Mouse (Mus musculus) cortical plate, adult 2 months (tissue): ENCODE results near the gene Bin2. TPM values are rescaled to one million over a fixed set of nuclear protein-coding genes. Genes with fewer than 3 reads are reported as not detected.
A peak's percentile ranks its signal among the peaks of the same experiment; 100 is the strongest.

Experiments
- H3K27ac ChIP-seq: fragments of 200-500 bp; 2 replicates; pipeline ENCODE4 v1.5.1; 2012; ENCODE audit warnings: low read length, control low read depth, inconsistent platforms; ENCODE audit not compliant: insufficient read depth
- H3K4me1 ChIP-seq: fragments of 200-500 bp; 2 replicates; pipeline ENCODE4 v1.6.1; 2011; ENCODE audit warnings: low read length; ENCODE audit not compliant: control insufficient read depth, insufficient read depth
- H3K4me3 ChIP-seq: fragments of 200-500 bp; 2 replicates; pipeline ENCODE4 v1.5.1; 2011; ENCODE audit warnings: mild to moderate bottlenecking, low read length, control low read depth; ENCODE audit not compliant: insufficient read depth
- CTCF ChIP-seq: fragments of 200-500 bp; IDR thresholded peaks from 2 replicates; pipeline ENCODE4 v1.5.1; 2011; ENCODE audit warnings: mild to moderate bottlenecking, control low read depth, low read length; ENCODE audit not compliant: insufficient read depth; ENCODE audit errors: extremely low read depth
- POLR2A ChIP-seq: fragments of 200-500 bp; IDR thresholded peaks from 2 replicates; pipeline ENCODE4 v1.6.1; 2011; ENCODE audit warnings: mild to moderate bottlenecking, low read length, control low read depth; ENCODE audit not compliant: insufficient read depth; ENCODE audit errors: extremely low read depth
- polyA plus RNA-seq: library from polyadenylated mRNA; depleted of rRNA; stranded (reverse); fragments of >200 nt; gene quantifications from 2 replicates; pipeline ENCODE4 v1.2.3, GENCODE M21; 2012; rRNA removed

Bin2 gene
- polyA plus RNA-seq, 1 experiment = 7.6 TPM

- Histone ChIP-seq H3K4me1 (no peaks in the 10 kb centered on the region), H3K4me3 (peak within 1 kb of the TSS; percentile 99), H3K27ac (peak within 1 kb of the TSS; percentile 80)
- no peak for TF ChIP-seq POLR2A
- no peak for TF ChIP-seq CTCF
Observed at GRCm38 (mm10) chr15:100599276-100600046, 69.9 kb downstream of the Bin2 start, which contains the start of gene Pou6f1. Pou6f1 (minus strand) TSS chr15:100599984.

DNA sequence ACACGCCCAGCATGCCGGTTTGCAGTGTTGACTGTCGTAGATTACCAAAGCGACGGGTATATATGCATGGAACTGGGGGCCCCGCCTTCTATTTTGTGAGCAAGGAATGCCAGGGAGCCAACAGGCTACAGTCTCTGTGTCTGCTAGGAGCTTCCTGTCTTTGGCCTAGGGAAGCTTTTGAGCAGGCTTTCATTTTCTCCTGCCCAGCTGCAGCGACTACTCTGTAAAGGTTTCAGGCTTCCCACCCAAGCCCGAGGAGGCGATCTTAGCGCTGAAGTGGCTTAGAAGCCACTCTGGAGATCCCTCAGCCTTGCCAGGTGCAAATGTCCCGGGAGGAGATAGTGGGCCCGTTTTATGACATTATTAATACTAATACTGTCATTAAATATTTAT, 70.5 kb downstream of the Bin2 start:
- Histone ChIP-seq H3K4me1 (no peaks in the 10 kb centered on the region), H3K27ac (peak overlapping the region; percentile 49; the same call in 1 of the 2 replicates), H3K4me3 (peak overlapping the region; percentile 99)
- TF ChIP-seq CTCF (no peak), POLR2A (peak; percentile 60; the same call in 1 of the 2 replicates)

DNA sequence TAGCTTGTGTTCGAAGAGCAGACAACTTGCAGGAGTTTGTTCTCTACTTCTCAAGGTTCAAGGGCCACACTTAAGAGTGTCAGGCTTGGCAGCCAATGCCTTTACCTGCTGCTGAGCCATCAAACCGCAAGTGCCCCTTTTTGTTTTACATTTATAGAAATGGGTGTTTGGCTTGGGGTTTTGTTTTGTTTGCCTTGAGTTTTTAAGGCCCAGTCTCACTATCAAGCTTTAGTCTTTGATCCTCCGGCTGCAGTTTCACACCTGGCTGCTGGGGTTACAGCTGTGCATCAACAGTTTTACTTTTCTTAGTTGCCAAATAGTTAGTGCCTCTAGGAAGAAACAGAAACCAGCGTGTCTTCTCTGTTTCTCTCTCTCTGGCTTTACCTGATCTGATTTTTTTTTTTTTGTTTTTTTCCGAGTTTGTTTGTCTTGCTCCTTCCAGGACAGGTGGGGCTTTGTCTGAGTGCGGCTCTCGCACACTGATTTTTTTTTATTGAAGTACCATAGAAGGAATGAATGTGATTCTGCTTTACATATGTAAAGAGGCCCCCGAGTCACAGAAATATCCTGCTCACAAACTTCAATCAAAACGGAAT, 71.0 kb downstream of the Bin2 start:
- Histone ChIP-seq H3K27ac (peak overlapping the region; percentile 49; the same call in 1 of the 2 replicates), H3K4me1 (no peaks in the 10 kb centered on the region)

DNA sequence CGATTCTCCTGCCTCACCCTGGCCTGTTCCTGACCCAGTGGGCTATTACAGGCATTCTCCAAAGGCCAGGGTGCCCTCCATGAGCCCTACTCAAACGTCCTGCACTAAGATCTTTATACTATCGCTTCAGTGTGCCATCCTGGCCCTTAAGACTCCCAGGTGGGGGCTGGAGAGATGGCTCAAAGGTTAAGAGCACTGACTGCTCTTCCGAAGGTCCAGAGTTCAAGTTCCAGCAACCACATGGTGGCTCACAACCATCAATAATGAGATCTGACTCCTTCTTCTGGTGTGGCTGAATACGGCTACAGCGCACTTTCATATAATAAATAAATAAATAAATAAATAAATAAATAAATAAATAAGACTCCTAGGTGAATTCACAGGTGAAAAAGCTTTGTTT, 76.5 kb downstream of the Bin2 start:
- H3K27ac ChIP-seq = no peak overlapping the region
- no peaks in the 10 kb centered on the region for H3K4me1 ChIP-seq
- no peak overlapping the region for H3K4me3 ChIP-seq
- no peak for TF ChIP-seq POLR2A
- no peak for TF ChIP-seq CTCF

More for the DNA sequence above, 71.0 kb downstream of the Bin2 start:
- TF ChIP-seq POLR2A (no peak), CTCF (no peak)
- H3K4me3 ChIP-seq = peak overlapping the region; percentile 99

Other genes starting within 250 kb of the Bin2 start
- 0.04 TPM in 1 of 2 replicates, not detected in the other for gene Gm5475, start 247.4 kb downstream of the Bin2 start, polyA plus RNA-seq
- gene Slc11a2, start 244.5 kb downstream of the Bin2 start, polyA plus RNA-seq = 47.8 and 51.6 TPM in 2 replicates
- 97.9 and 101 TPM in 2 replicates for gene Letmd1, start 200.5 kb downstream of the Bin2 start, polyA plus RNA-seq
- 24.4 and 24.7 TPM in 2 replicates for gene Csrnp2, start 174.1 kb downstream of the Bin2 start, polyA plus RNA-seq
- 20.2 and 22.6 TPM in 2 replicates for gene Tfcp2, start 117.5 kb downstream of the Bin2 start, polyA plus RNA-seq
- gene Pou6f1, start 69.6 kb downstream of the Bin2 start, polyA plus RNA-seq = 120 and 132 TPM in 2 replicates
- gene Dazap2, start 54.2 kb downstream of the Bin2 start, polyA plus RNA-seq = 202 and 216 TPM in 2 replicates
- 4.2 and 4.4 TPM in 2 replicates for gene Smagp, start 32.6 kb downstream of the Bin2 start, polyA plus RNA-seq
- 7.9 and 8.3 TPM in 2 replicates for gene Cela1, start 18.4 kb upstream of the Bin2 start, polyA plus RNA-seq
- gene Galnt6, start 59.8 kb upstream of the Bin2 start, polyA plus RNA-seq = 6.5 and 8.2 TPM in 2 replicates
- 31.4 and 36.0 TPM in 2 replicates for gene Slc4a8, start 92.2 kb upstream of the Bin2 start, polyA plus RNA-seq
- 111 and 115 TPM in 2 replicates for gene Scn8a, start 200.3 kb upstream of the Bin2 start, polyA plus RNA-seq